Mouse (Mus musculus) megakaryocyte, adult 5-6 weeks (primary cell): ENCODE results near the gene Reln. TPM values are rescaled to one million over a fixed set of nuclear protein-coding genes. Genes with fewer than 3 reads are reported as not detected.

Experiments
- ATAC-seq: 2 replicates; pipeline ENCODE4 v1.8.0; 2016; ENCODE audit warnings: mild to moderate bottlenecking, inconsistent platforms; ENCODE audit not compliant: poor library complexity, severe bottlenecking
- total RNA-seq, 2 experiments: library from RNA; stranded (forward) in 1 of 2; stranded (reverse) in 1 of 2; fragments of 153-499, 151-499 nt in 1 of 2; fragments of 221-1000, 200-1000 nt in 1 of 2; gene quantifications; 2 replicates each; pipeline versions ENCODE4 v1.2.3 to v1.2.4; 2015 to 2017

Gene Reln
- total RNA-seq, 2 experiments from 2014 or later: 0.15 TPM; not detected in 1

DNA sequence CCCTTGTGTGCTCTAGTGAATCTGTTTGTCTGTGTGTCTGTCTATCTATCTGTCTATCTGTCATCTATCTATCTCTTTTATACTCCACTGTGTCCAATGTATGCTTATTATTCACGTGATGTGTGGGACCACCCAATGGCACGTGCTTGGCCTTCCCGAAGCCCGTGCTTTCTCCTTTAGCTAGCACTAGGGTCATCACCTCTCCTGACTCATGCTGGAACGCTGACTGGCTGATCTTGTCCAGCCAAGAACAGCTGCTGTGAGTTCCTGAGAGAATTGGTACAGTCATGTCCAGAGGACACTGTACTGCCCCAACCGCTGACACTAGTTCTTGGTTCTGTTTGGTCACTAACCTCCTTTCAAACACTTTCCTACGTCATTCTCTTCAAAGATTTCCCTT lies 485.8 kb downstream of the Reln start:
- no peak for ATAC-seq

DNA sequence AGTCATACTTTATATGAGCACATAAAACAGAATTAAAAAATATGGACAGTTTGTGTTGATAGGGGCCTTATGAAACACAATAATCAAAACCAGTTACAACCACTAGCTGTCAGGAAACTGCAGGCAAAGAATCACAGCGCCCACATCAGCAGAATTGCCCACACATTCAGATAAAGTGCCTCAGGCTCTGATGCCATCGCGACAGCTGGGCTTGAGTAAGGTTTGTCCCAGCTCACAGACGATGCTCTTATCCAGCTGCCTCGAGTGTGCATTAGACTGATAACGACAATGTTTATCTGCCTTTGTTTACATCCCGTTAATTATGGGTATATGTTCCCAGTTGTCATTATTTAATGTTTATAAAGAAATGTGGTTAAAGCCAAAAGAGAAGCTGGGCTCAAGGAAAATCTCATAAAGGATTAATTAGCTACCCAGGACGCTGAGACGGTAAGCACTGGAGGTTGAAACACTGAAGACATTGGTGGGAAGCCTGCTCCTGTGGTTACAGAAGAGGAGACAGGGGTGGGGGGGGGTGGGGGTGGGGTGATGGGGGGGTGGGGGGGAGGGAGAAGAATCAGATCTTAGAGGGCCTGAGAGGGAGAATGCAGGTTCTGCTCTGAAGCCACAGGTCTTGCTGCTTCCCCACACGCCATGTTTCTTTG lies 492.7 kb downstream of the Reln start:
- ATAC-seq: no peak

DNA sequence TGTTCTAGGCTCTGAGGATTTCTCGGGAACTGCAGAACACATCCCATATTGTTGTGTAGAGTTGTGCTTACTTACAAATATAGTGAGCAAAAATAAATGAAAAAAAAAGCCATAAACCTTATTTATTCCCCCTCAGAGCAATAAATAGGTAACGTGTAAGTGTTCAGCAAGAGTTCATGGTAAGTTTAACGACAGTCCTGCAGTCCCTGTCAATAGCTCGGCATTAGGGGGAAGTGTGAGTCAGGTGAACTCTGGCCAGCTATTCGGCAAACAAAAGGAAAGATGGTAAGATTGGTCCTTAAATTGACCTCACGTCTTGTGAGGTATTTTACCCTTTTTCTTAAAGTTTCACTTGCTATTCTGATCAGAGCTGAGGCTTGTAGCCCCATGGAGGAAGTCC lies 497.1 kb downstream of the Reln start:
- ATAC-seq: no peak

DNA sequence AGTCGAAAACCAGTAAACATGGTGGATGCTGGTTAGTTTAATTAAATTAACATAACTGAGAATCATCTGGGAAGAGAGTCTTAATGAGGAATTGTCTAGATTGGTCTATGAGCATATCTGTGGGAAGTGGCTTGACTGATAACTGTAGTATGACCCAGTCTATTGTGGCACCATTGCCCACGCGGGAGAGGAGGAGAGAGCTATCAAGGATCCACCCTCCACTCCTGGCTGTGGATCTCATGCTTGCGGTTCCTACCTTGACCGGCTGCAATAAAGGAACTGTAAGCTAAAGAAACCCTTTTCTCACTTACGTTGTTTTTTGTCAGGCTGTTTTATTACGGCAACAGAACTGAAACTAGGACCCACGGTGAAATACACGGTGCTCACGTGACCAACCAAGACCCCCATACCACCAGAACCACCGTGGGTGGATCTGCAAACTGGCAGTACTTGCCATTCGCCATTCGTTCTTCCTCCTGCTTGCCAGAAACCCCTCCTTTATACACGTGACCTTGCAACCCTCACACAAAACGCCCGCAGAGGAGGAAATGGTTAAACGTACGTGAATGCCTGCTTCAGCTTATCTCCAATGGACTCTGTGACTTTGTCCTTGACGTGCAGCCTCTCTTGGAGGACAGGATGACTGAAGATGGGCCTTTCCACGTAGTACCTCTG lies 497.7 kb downstream of the Reln start:
- ATAC-seq: no peak

DNA sequence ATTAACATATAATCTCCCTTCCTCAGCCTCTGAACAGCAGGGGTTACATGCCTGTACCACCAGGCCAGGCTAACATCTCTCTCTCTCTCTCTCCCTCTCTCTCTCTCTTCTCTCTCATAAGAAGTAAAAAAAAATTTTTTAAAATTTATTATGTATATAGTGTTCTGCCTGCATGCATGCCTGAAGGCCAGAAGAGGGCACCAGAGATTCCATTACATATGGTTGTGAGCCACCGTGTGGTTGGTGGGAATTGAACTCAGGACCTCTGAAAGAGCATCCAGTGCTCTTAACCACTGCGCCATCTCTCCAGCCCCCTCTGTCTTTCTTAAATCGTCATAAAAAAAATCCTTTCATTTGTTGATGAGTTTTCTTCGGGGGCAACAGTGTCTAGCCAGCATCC lies 499.8 kb downstream of the Reln start:
- no peak for ATAC-seq

Other genes starting within 250 kb of the Reln start
- gene Orc5, start 205.7 kb upstream of the Reln start, total RNA-seq (2015): 18.6 and 22.5 TPM in 2 replicates
- gene Orc5, start 205.7 kb upstream of the Reln start, total RNA-seq (2017): 15.1 and 17.3 TPM in 2 replicates